Mouse (Mus musculus): ENCODE data around the gene Sec1. TPM values are rescaled to one million over a fixed set of nuclear protein-coding genes. Genes with fewer than 3 reads are reported as not detected.

Gene Sec1
- total and polyA plus RNA-seq, 3 experiments: 0.16 to 0.25 (median 0.16) TPM

DNA sequence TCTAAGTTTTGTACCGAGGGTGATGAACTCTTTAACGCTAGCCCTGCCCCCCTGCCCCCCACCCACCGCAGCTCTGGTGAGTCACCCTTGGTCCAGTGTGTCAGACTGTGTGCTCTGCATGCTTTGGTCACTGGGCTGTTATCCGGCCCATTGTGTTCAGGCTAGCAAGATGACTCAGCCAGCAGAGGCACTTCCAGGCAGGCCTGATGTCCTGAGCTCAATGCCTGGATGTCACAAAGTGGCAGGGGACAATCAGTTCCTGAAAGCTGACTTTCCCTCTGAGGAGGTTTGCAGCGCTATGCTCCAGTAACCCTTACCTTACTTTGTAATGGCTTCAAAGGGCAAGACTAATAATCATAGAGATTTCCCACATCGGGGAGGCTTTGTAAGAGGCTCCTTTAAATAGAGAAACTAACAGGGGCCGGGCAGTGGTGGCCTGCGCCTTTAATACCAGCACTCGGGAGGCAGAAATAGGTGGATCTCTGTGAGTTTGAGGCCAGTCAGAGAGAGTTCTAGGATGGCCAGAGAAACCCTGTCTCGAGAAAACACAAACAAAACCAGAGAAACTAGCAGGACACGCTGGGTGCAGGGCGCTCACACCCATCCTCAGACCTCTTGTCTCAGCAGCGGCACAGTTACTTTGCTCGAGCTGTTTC is 14.1 kb downstream of the Sec1 start:
- TF ChIP-seq CTCF (IDR thresholded peaks at IDR 0.05) (no peak), POLR2A (IDR thresholded peaks at IDR 0.05; ENCODE audit: insufficient read depth, low read depth, low read length) (peak; percentile 61), EP300 (IDR thresholded peaks at IDR 0.05; ENCODE audit: insufficient read depth, low read depth, low read length) (peak; percentile 89; the same call in 1 of the 2 replicates)
- H3K27ac ChIP-seq: peak overlapping the region; percentile 93
- DNase-seq: peak; percentile 62 to 77
- 0 out of 2 replicates have a peak overlapping the region, but pooled peaks have one; percentile 1 for H3K9ac ChIP-seq (ENCODE audit: low read depth, low read length)
- no peaks in the 10 kb centered on the region for H3K79me2 ChIP-seq (replicated peaks; ENCODE audit: control insufficient read depth, insufficient read depth, low read length)
- 33% methylated on average over 14 of the region's 14 CpGs for WGBS
- no peak overlapping the region for H3K4me3 ChIP-seq
- intact Hi-C loops (cut with DNase I): loop anchor here (5.0 to 10.0 kb wide), 2 partner anchors 38 to 125 kb away; partner anchors contain the start of gene Hsd17b14
- H3K27me3 ChIP-seq (ENCODE audit: control insufficient read depth, insufficient read depth, low read length): no peaks in the 10 kb centered on the region
- H3K4me1 ChIP-seq (ENCODE audit: control insufficient read depth, insufficient read depth, low read length): peaks cover 19% of the 10 kb centered on the region
- H3K36me3 ChIP-seq (ENCODE audit: control insufficient read depth, insufficient read depth, low read length): no peaks in the 10 kb centered on the region

DNA sequence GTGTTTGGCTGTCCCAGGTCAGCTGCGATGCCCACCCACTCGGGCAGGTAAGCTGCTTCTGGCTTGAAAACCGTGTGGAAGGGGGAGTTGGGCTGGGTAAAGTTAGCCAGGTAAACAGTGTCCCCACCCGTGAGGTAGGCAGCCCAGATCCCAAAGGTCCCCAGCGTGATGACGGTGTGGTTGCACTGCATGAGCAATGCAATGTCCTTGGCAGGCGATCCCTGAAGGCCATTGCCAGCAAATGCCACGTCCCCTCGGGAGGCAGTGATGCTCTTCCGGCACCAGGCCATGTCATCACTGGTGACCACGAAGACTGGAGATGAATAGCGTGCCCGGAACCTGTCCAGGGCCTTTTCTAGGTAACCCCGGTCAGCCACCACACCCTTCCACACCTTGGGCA is 15.7 kb downstream of the Sec1 start:
- no peaks in the 10 kb centered on the region for H3K36me3 ChIP-seq (ENCODE audit: control insufficient read depth, insufficient read depth, low read length)
- H3K27me3 ChIP-seq (ENCODE audit: control insufficient read depth, insufficient read depth, low read length): no peaks in the 10 kb centered on the region
- H3K27ac ChIP-seq: no peak overlapping the region
- no peak for DNase-seq
- 91% methylated on average over 14 of the region's 14 CpGs for WGBS
- H3K4me1 ChIP-seq (ENCODE audit: control insufficient read depth, insufficient read depth, low read length): peaks cover 19% of the 10 kb centered on the region
- H3K9ac ChIP-seq (ENCODE audit: low read depth, low read length): no peak overlapping the region
- H3K4me3 ChIP-seq: no peak overlapping the region
- H3K79me2 ChIP-seq (replicated peaks; ENCODE audit: control insufficient read depth, insufficient read depth, low read length): no peaks in the 10 kb centered on the region
- intact Hi-C loops (cut with DNase I): no loop called here
- TF ChIP-seq POLR2A (IDR thresholded peaks at IDR 0.05; ENCODE audit: insufficient read depth, low read depth, low read length): no peak
- no peak for TF ChIP-seq CTCF (IDR thresholded peaks at IDR 0.05)
- TF ChIP-seq EP300 (IDR thresholded peaks at IDR 0.05; ENCODE audit: insufficient read depth, low read depth, low read length): no peak

DNA sequence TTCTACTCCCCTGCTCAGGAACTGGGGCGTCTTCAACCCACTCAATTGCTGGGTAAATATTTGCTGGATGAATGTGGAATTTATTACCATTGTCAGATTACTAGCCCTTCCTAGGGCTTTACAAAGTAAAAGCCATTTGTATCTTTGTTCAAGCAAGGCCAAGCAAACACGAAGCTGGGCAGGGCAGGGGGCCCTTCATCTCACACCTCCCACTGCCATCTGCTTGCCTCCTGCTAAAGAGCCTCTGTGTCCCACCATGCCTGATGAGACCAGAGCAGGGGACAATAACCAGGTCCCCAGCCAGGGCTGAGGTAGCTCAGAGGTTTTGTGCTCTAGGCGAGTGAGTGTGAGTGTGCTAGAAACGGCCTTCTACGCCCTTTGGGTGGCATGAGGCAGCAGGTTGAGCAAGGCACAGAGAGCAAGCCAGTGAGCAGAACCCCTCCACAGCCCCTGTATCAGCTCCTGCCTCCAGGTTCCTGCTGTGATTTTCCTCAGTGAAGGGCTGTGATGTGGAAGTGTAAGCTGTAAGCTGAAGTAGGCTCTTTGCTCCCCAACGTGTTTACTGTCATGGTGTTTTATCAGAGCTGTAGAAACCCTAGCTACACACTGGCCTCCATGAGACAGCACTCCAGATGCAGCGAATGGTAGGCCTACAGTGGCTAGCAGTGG is 16.4 kb downstream of the Sec1 start:
- H3K27me3 ChIP-seq (ENCODE audit: control insufficient read depth, insufficient read depth, low read length): no peaks in the 10 kb centered on the region
- H3K27ac ChIP-seq: no peak overlapping the region
- TF ChIP-seq EP300 (IDR thresholded peaks at IDR 0.05; ENCODE audit: insufficient read depth, low read depth, low read length): no peak
- TF ChIP-seq CTCF (IDR thresholded peaks at IDR 0.05): no peak
- no peak for TF ChIP-seq POLR2A (IDR thresholded peaks at IDR 0.05; ENCODE audit: insufficient read depth, low read depth, low read length)
- 87% methylated on average over 7 of the region's 7 CpGs for WGBS
- H3K4me1 ChIP-seq (ENCODE audit: control insufficient read depth, insufficient read depth, low read length): peaks cover 19% of the 10 kb centered on the region
- no peaks in the 10 kb centered on the region for H3K36me3 ChIP-seq (ENCODE audit: control insufficient read depth, insufficient read depth, low read length)
- intact Hi-C loops (cut with DNase I): no loop called here
- no peak for DNase-seq
- no peaks in the 10 kb centered on the region for H3K79me2 ChIP-seq (replicated peaks; ENCODE audit: control insufficient read depth, insufficient read depth, low read length)
- H3K4me3 ChIP-seq: no peak overlapping the region
- H3K9ac ChIP-seq (ENCODE audit: low read depth, low read length): no peak overlapping the region

DNA sequence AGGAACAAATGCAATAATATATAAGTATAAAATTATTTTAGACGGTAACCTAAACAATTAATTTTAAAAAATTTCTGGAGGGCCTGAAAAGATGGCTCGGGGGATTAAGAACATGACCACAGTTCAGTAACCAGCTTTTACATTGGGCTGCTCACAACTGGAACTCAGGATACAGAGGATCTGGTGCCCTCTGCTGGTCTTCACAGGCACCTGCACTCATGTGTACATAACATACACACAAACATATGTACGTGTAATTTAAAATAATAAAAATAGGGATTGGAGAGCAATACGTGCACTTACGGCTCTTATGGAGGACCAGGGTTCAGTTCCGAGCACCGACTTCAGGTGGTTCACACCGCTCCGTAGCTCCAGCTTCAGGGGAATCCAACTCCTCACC is 25.3 kb downstream of the Sec1 start:
- Histone ChIP-seq H3K4me3 (no peak overlapping the region), H3K36me3 (ENCODE audit: control insufficient read depth, insufficient read depth, low read length) (no peaks in the 10 kb centered on the region), H3K79me2 (replicated peaks; ENCODE audit: control insufficient read depth, insufficient read depth, low read length) (no peaks in the 10 kb centered on the region), H3K4me1 (ENCODE audit: control insufficient read depth, insufficient read depth, low read length) (no peaks in the 10 kb centered on the region), H3K27me3 (ENCODE audit: control insufficient read depth, insufficient read depth, low read length) (no peaks in the 10 kb centered on the region), H3K9ac (ENCODE audit: low read depth, low read length) (no peak overlapping the region), H3K27ac (no peak overlapping the region)
- no peak for DNase-seq
- TF ChIP-seq CTCF (IDR thresholded peaks at IDR 0.05) (peak; percentile 59), POLR2A (IDR thresholded peaks at IDR 0.05; ENCODE audit: insufficient read depth, low read depth, low read length) (no peak)
- 96% methylated on average over 9 of the region's 9 CpGs for WGBS
- intact Hi-C loops (cut with DNase I): no loop called here

GRCm38 (mm10) chr7:45667761-45668160 is 26.4 kb downstream of the Sec1 start:
- intact Hi-C loops (cut with DNase I): no loop called here
- 75% methylated on average over 14 of the region's 14 CpGs for WGBS
- no peak for DNase-seq
- TF ChIP-seq POLR2A (IDR thresholded peaks at IDR 0.05; ENCODE audit: insufficient read depth, low read depth, low read length) (no peak), EP300 (IDR thresholded peaks at IDR 0.05; ENCODE audit: insufficient read depth, low read depth, low read length) (no peak), CTCF (IDR thresholded peaks at IDR 0.05) (no peak)
- Histone ChIP-seq H3K4me3 (no peak overlapping the region), H3K36me3 (ENCODE audit: control insufficient read depth, insufficient read depth, low read length) (no peaks in the 10 kb centered on the region), H3K9ac (ENCODE audit: low read depth, low read length) (no peak overlapping the region), H3K27me3 (ENCODE audit: control insufficient read depth, insufficient read depth, low read length) (no peaks in the 10 kb centered on the region), H3K79me2 (replicated peaks; ENCODE audit: control insufficient read depth, insufficient read depth, low read length) (no peaks in the 10 kb centered on the region), H3K27ac (no peak overlapping the region), H3K4me1 (ENCODE audit: control insufficient read depth, insufficient read depth, low read length) (no peaks in the 10 kb centered on the region)

GRCm38 (mm10) chr7:45666161-45666560 is 28.0 kb downstream of the Sec1 start, which contains the start of gene Fut2:
Fut2 (minus strand) TSS chr7:45666394.
- intact Hi-C loops (cut with DNase I): no loop called here
- 80% methylated on average over 7 of the region's 7 CpGs for WGBS
- Histone ChIP-seq H3K9ac (ENCODE audit: low read depth, low read length) (no peak within 1 kb of the TSS), H3K27me3 (ENCODE audit: control insufficient read depth, insufficient read depth, low read length) (no peaks in the 10 kb centered on the region), H3K4me1 (ENCODE audit: control insufficient read depth, insufficient read depth, low read length) (no peaks in the 10 kb centered on the region), H3K36me3 (ENCODE audit: control insufficient read depth, insufficient read depth, low read length) (no peaks in the 10 kb centered on the region), H3K27ac (no peak within 1 kb of the TSS), H3K4me3 (no peak within 1 kb of the TSS), H3K79me2 (replicated peaks; ENCODE audit: control insufficient read depth, insufficient read depth, low read length) (no peaks in the 10 kb centered on the region)
- TF ChIP-seq EP300 (IDR thresholded peaks at IDR 0.05; ENCODE audit: insufficient read depth, low read depth, low read length) (no peak), POLR2A (IDR thresholded peaks at IDR 0.05; ENCODE audit: insufficient read depth, low read depth, low read length) (no peak), CTCF (IDR thresholded peaks at IDR 0.05) (no peak)
- no peak for DNase-seq

Data from heart, adult 2 months (tissue).